Mouse (Mus musculus): ENCODE results near the gene Pnp2. TPM values are rescaled to one million over a fixed set of nuclear protein-coding genes. Genes with fewer than 3 reads are reported as not detected.
A peak's percentile ranks its signal among the peaks of the same experiment; 100 is the strongest.
"Not testable (repeated sequence)": the region's sequence is repeated elsewhere in the genome, so short reads cannot be mapped to it uniquely, and the experiment has no call there.

The Pnp2 gene
- polyA plus RNA-seq, 1 experiment from 2014 or later: 32.5 TPM

DNA sequence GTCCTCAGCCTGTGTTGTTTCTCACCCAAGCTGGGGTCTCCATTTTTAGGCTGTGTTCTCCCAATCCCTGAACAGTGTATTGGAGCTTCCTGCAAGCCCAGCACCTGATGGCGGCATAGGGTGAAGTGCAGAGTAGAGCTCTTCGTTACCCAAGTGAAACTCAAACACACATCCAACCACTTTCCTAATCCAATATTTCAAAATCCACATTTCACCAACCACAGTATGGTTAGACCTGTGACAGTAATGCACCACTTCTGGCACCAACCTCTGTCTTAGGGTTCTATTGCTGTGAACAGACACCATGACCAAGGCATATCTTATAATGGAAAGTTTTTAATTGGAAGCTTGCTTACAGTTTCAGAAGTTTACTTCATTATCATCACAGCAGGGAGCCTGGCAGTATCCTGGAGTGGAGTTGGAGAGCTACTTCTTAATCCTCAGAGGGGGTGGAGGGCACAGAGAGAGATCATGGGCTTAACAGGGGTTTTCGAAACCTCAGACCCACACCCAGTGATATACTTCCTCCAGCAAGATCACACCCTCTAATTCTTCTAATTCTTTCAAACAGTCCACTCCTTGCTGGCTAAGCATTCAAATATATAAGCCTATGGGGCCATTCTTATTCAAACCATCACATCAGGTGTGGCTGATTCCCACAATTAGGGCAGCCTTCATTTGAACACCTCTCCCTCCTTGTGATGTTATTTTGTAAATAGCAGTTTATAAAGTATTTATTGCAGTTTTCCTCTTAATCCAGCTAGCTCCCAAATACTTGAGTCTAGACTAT, 17.5 kb upstream of the Pnp2 start:
- Histone ChIP-seq H3K36me3 (ENCODE audit: control insufficient read depth, insufficient read depth) (no peaks in the 10 kb centered on the region), H3K4me1 (replicated peaks; ENCODE audit: control insufficient read depth, insufficient read depth, low read length) (no peaks in the 10 kb centered on the region), H3K9ac (ENCODE audit: low read depth, low read length) (no peak overlapping the region), H3K27me3 (replicated peaks; ENCODE audit: control insufficient read depth, insufficient read depth, low read length) (no peaks in the 10 kb centered on the region), H3K4me2 (replicated peaks; ENCODE audit: low read depth) (no peak overlapping the region), H3K4me3 (ENCODE audit: low read depth, low read length) (no peak overlapping the region), H3K27ac (ENCODE audit: low read depth, low read length) (no peak overlapping the region), H3K9me3 (ENCODE audit: control insufficient read depth) (no peaks in the 10 kb centered on the region)
- no peak for TF ChIP-seq CTCF (IDR thresholded peaks at IDR 0.05; ENCODE audit: low read depth)
- ATAC-seq: no peak
- WGBS: 82% methylated on average over 3 of the region's 3 CpGs

DNA sequence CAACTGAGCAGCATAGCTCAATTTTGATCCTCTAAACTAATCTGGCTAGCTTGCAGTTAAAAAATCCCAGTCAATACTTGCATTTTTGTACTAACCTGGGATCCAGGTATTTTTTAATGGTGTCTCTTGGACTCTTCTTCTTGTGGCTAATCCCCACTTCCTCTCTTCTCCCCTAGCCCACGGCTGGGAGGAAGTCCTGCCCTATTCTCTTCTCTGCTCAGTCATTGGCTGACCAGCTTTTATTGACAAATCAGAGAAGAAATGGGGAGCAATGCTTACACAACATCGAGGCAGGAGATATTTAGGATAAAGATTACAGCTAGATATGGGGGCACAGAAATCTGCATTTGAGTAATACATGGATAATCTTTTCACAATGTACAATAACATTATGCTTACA, 16.9 kb upstream of the Pnp2 start:
- H3K36me3 ChIP-seq (ENCODE audit: control insufficient read depth, insufficient read depth): no peaks in the 10 kb centered on the region
- no peaks in the 10 kb centered on the region for H3K27me3 ChIP-seq (replicated peaks; ENCODE audit: control insufficient read depth, insufficient read depth, low read length)
- H3K27ac ChIP-seq (ENCODE audit: low read depth, low read length): no peak overlapping the region
- H3K9ac ChIP-seq (ENCODE audit: low read depth, low read length): no peak overlapping the region
- 22% methylated on average over 2 of the region's 2 CpGs for WGBS
- TF ChIP-seq CTCF (IDR thresholded peaks at IDR 0.05; ENCODE audit: low read depth): no peak
- no peak overlapping the region for H3K4me2 ChIP-seq (replicated peaks; ENCODE audit: low read depth)
- no peaks in the 10 kb centered on the region for H3K9me3 ChIP-seq (ENCODE audit: control insufficient read depth)
- no peak overlapping the region for H3K4me3 ChIP-seq (ENCODE audit: low read depth, low read length)
- ATAC-seq: no peak
- no peaks in the 10 kb centered on the region for H3K4me1 ChIP-seq (replicated peaks; ENCODE audit: control insufficient read depth, insufficient read depth, low read length)

DNA sequence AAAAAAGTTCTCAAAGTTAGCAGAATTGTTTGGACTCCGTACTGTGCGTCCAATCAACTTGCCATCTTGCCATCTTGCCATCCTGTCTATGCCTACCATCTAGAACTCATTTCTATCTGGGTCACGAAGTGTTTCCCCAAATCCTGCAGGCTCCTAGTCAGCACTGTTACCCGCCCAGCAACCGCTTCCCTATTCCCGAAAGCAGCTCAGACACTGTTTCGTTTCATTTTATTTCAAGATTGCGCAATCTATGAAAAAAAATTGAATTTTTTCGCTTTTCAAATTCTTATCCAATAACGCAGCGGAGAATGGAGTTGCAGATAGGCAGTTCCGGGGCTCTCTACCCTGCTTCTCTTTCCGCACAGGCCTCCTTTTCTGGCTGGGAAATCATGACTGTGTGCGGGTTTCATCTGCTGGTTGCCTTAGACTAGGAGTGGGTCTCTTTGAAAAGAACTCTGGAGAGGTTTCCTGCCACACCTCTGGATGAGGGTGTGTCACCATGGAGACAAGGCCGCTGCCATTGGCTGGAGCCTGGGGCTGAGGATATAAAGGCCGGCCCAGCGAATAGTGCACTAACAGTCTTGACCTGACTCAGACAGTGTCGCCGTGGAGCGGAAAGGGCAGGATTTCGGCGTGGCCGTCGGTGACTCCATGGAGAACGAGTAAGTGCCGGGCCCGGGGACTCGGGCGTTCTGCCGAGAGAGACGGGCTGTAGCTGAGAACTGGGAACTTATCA, 11.7 kb upstream of the Pnp2 start, which contains the start of gene Gm49342:
Gm49342 (plus strand) TSS at position 586 of the 736 bp plus-strand sequence.
- Histone ChIP-seq H3K36me3 (ENCODE audit: control insufficient read depth, insufficient read depth) (no peaks in the 10 kb centered on the region; the same call in 1 of the 2 replicates), H3K4me1 (replicated peaks; ENCODE audit: control insufficient read depth, insufficient read depth, low read length) (no peaks in the 10 kb centered on the region), H3K27ac (ENCODE audit: low read depth, low read length) (peak within 1 kb of the TSS; percentile 90), H3K4me2 (replicated peaks; ENCODE audit: low read depth) (peak within 1 kb of the TSS; percentile 74), H3K4me3 (ENCODE audit: low read depth, low read length) (peak within 1 kb of the TSS; percentile 58), H3K9ac (ENCODE audit: low read depth, low read length) (peak within 1 kb of the TSS; percentile 49), H3K9me3 (ENCODE audit: control insufficient read depth) (no peaks in the 10 kb centered on the region), H3K27me3 (replicated peaks; ENCODE audit: control insufficient read depth, insufficient read depth, low read length) (no peaks in the 10 kb centered on the region)
- peak; percentile 66 for TF ChIP-seq CTCF (IDR thresholded peaks at IDR 0.05; ENCODE audit: low read depth)
- WGBS: 9% methylated on average over 31 of the region's 31 CpGs
- peak; percentile 99 for ATAC-seq

DNA sequence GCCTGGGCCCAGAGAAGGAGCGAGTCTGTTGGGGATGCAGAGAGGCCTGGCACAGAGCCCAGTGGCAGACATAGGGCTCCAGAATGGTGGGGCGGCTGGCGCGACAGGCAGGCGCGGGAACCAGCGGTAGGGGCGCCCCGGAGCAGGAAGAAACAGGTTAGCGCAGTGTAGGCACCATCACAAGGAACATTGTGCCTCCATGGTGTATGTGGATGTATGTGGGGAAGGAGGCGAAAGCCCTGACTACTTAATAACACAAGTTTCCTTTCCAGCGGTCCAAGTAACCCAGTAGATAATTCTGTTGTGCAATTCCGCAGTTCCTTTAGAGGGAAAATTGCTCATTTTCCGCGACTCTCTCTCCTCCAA, 11.1 kb upstream of the Pnp2 start:
- H3K36me3 ChIP-seq (ENCODE audit: control insufficient read depth, insufficient read depth); H3K9me3 ChIP-seq (ENCODE audit: control insufficient read depth); H3K27me3 ChIP-seq (replicated peaks; ENCODE audit: control insufficient read depth, insufficient read depth, low read length); H3K4me1 ChIP-seq (replicated peaks; ENCODE audit: control insufficient read depth, insufficient read depth, low read length): not testable (repeated sequence)
- 0% methylated on average over 14 of the region's 15 CpGs for WGBS
- Histone ChIP-seq H3K27ac (ENCODE audit: low read depth, low read length) (peak overlapping the region; percentile 90), H3K9ac (ENCODE audit: low read depth, low read length) (peak overlapping the region; percentile 49), H3K4me3 (ENCODE audit: low read depth, low read length) (peak overlapping the region; percentile 58), H3K4me2 (replicated peaks; ENCODE audit: low read depth) (peak overlapping the region; percentile 74)
- peak; percentile 93 for ATAC-seq
- peak; percentile 62 for TF ChIP-seq CTCF (IDR thresholded peaks at IDR 0.05; ENCODE audit: low read depth)

DNA sequence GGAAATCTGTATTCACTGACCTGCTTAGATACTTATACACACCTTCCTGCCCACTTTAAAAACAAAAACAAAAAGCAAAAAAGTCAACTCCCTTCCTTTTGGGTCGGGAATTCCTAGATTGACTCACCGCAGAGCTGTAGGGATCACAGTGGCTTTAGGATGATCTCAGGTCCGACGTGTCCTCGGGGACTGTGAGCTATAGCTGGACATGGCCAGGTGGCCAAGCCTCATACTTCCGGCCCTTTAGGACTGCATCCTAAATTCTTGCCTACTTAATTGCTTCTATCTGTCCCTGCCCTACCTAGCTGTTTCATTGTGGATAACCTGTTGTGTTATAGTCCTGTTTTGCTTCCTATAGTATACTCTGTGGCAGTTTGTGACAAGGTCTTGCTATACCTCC, 10.7 kb upstream of the Pnp2 start:
- H3K9me3 ChIP-seq (ENCODE audit: control insufficient read depth); H3K4me1 ChIP-seq (replicated peaks; ENCODE audit: control insufficient read depth, insufficient read depth, low read length); ATAC-seq; H3K27me3 ChIP-seq (replicated peaks; ENCODE audit: control insufficient read depth, insufficient read depth, low read length); H3K36me3 ChIP-seq (ENCODE audit: control insufficient read depth, insufficient read depth): not testable (repeated sequence)
- Histone ChIP-seq H3K4me3 (ENCODE audit: low read depth, low read length) (peak overlapping the region; percentile 58), H3K4me2 (replicated peaks; ENCODE audit: low read depth) (peak overlapping the region; percentile 74), H3K27ac (ENCODE audit: low read depth, low read length) (peak overlapping the region; percentile 90), H3K9ac (ENCODE audit: low read depth, low read length) (peak overlapping the region; percentile 49)
- WGBS: 5% methylated on average over 6 of the region's 6 CpGs

DNA sequence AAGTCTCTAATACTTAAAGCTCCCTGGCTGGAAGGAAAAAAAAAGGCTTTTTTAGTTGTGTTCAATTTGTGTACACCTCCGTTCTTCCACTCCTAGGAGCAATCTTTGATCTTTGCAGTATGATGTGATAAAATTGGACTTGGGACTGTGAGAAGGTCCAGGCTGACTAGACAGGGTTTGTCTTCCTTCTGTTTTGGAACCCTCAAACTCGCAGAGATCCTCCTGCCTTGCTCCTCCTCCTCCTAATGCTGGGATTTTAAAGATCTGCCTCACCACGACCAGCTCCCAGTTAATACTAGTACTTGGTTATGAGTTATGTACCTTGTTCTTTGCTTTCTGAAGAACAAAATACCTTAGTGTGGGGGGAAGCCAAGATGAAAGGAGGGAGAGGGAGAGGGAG, 10.3 kb upstream of the Pnp2 start:
- H3K27me3 ChIP-seq (replicated peaks; ENCODE audit: control insufficient read depth, insufficient read depth, low read length); H3K9ac ChIP-seq (ENCODE audit: low read depth, low read length); H3K4me1 ChIP-seq (replicated peaks; ENCODE audit: control insufficient read depth, insufficient read depth, low read length); H3K36me3 ChIP-seq (ENCODE audit: control insufficient read depth, insufficient read depth); ATAC-seq; H3K9me3 ChIP-seq (ENCODE audit: control insufficient read depth): not testable (repeated sequence)
- H3K4me3 ChIP-seq (ENCODE audit: low read depth, low read length): peak overlapping the region; percentile 58
- peak overlapping the region; percentile 74 for H3K4me2 ChIP-seq (replicated peaks; ENCODE audit: low read depth)
- H3K27ac ChIP-seq (ENCODE audit: low read depth, low read length): peak overlapping the region; percentile 90
- WGBS: 11% methylated on average over 3 of the region's 3 CpGs
